Comparison of ENCODE assay signal across 20 mouse cellular contexts in genomic region chr11:68253531-68253930, GRCm38 (mm10).
A peak's percentile ranks its signal among the peaks of the same experiment; 100 is the strongest.
DNase-seq lines count a peak whose midpoint lies in the region; ATAC-seq and TF ChIP-seq lines count a peak whose summit lies in the region.
"Had no signal": no experiment of that assay in that cellular context is flagged by ENCODE, and none has a peak within 500 bp of the region (broad histone marks: within the 10 kb centered on the region; RNA-seq: fewer than 3 reads in every experiment).

No protein-coding gene starts in this region.

- peak; percentile 52; the same call in 1 of the 2 replicates for ATAC-seq in kidney, embryonic 14.5 days (ENCODE audit: low FRiP score, low TSS enrichment)
- peak; percentile 37; the same call in 1 of the 2 replicates for ATAC-seq in megakaryocyte progenitor cell, adult 5-6 weeks (replicated peaks; ENCODE audit: poor library complexity)
- ATAC-seq in hindbrain, embryonic 16.5 days: no peak
- ATAC-seq: hindbrain, postnatal 0 days; liver, postnatal 0 days had no signal

- no peaks in the 10 kb centered on the region for H3K9me3 ChIP-seq in kidney, embryonic 14.5 days (ENCODE audit: control insufficient read depth, low read length)
- no peaks in the 10 kb centered on the region for H3K9me3 ChIP-seq in hindbrain, embryonic 16.5 days (ENCODE audit: control insufficient read depth, low read length)
- no peaks in the 10 kb centered on the region for H3K9me3 ChIP-seq in forebrain, embryonic 10.5 days
- H3K9me3 ChIP-seq: heart, embryonic 10.5 days; limb, embryonic 15.5 days; stomach, embryonic 15.5 days had no signal

- no peak for TF ChIP-seq POLR2A in kidney, adult 2 months (IDR thresholded peaks at IDR 0.05; ENCODE audit: low read depth, low read length)

- 45% methylated on average over 7 of the region's 7 CpGs for WGBS in kidney, adult 2 months
- WGBS in kidney, embryonic 14.5 days: 31% methylated on average over 7 of the region's 7 CpGs
- WGBS in hindbrain, embryonic 16.5 days: 88% methylated on average over 7 of the region's 7 CpGs
- WGBS in forebrain, embryonic 10.5 days: 88% methylated on average over 7 of the region's 7 CpGs

- no peak for TF ChIP-seq CTCF in kidney, adult 2 months (conservative IDR thresholded peaks at IDR 0.05; ENCODE audit: insufficient read depth, insufficient read length, low read depth, low read length)

- peaks cover 3% of the 10 kb centered on the region; the same call in 1 of the 2 replicates for H3K4me1 ChIP-seq in kidney, adult 2 months (ENCODE audit: control insufficient read depth, insufficient read depth, low read length)
- H3K4me1 ChIP-seq in kidney, embryonic 14.5 days (ENCODE audit: control insufficient read depth, insufficient read depth, low read length): peaks cover 8% of the 10 kb centered on the region; the same call in 1 of the 2 replicates
- no peaks in the 10 kb centered on the region for H3K4me1 ChIP-seq in hindbrain, embryonic 16.5 days (ENCODE audit: control insufficient read depth, insufficient read depth, low read depth, low read length)
- H3K4me1 ChIP-seq in forebrain, embryonic 10.5 days: peaks cover 2% of the 10 kb centered on the region; the same call in 1 of the 2 replicates
- H3K4me1 ChIP-seq: heart, embryonic 10.5 days; limb, embryonic 15.5 days; stomach, embryonic 15.5 days had no signal

- no peaks in the 10 kb centered on the region for H3K36me3 ChIP-seq in kidney, adult 2 months (ENCODE audit: control insufficient read depth, insufficient read depth, low read length)
- no peaks in the 10 kb centered on the region; the same call in 1 of the 2 replicates for H3K36me3 ChIP-seq in kidney, embryonic 14.5 days (ENCODE audit: control insufficient read depth, insufficient read depth, low read length)
- H3K36me3 ChIP-seq in hindbrain, embryonic 16.5 days (ENCODE audit: control insufficient read depth, insufficient read depth, low read length): no peaks in the 10 kb centered on the region
- H3K36me3 ChIP-seq in forebrain, embryonic 10.5 days (replicated peaks): peaks cover 18% of the 10 kb centered on the region
- H3K36me3 ChIP-seq: limb, embryonic 15.5 days; stomach, embryonic 15.5 days had no signal

- H3K27ac ChIP-seq in kidney, adult 2 months (ENCODE audit: insufficient read depth, low read depth, low read length): no peak overlapping the region
- no peak overlapping the region for H3K27ac ChIP-seq in kidney, embryonic 14.5 days (ENCODE audit: low read depth, low read length)
- H3K27ac ChIP-seq in hindbrain, embryonic 16.5 days (ENCODE audit: low read depth, low read length): no peak overlapping the region
- no peak overlapping the region for H3K27ac ChIP-seq in forebrain, embryonic 10.5 days
- H3K27ac ChIP-seq: heart, embryonic 10.5 days; hindbrain, postnatal 0 days; limb, embryonic 15.5 days; stomach, embryonic 15.5 days had no signal

- no peaks in the 10 kb centered on the region for H3K27me3 ChIP-seq in kidney, adult 2 months (replicated peaks; ENCODE audit: control insufficient read depth, insufficient read depth, low read length)
- H3K27me3 ChIP-seq in kidney, embryonic 14.5 days (ENCODE audit: control insufficient read depth, insufficient read depth, low read length): no peaks in the 10 kb centered on the region
- H3K27me3 ChIP-seq in hindbrain, embryonic 16.5 days (replicated peaks; ENCODE audit: control insufficient read depth, insufficient read depth, low read length): no peaks in the 10 kb centered on the region
- peaks cover 6% of the 10 kb centered on the region; the same call in 1 of the 2 replicates for H3K27me3 ChIP-seq in forebrain, embryonic 10.5 days (ENCODE audit: poor library complexity, severe bottlenecking)
- H3K27me3 ChIP-seq: limb, embryonic 15.5 days; stomach, embryonic 15.5 days had no signal

- no peak overlapping the region for H3K4me3 ChIP-seq in kidney, adult 2 months (ENCODE audit: insufficient read depth, low read depth, low read length)
- no peak overlapping the region for H3K4me3 ChIP-seq in kidney, embryonic 14.5 days (ENCODE audit: low read length)
- no peak overlapping the region for H3K4me3 ChIP-seq in hindbrain, embryonic 16.5 days (ENCODE audit: low read length)
- H3K4me3 ChIP-seq in forebrain, embryonic 10.5 days: no peak overlapping the region
- H3K4me3 ChIP-seq: heart, embryonic 10.5 days; limb, embryonic 15.5 days; stomach, embryonic 15.5 days had no signal

- no peak overlapping the region for H3K9ac ChIP-seq in kidney, embryonic 14.5 days (ENCODE audit: low read depth, low read length)
- H3K9ac ChIP-seq in hindbrain, embryonic 16.5 days (ENCODE audit: low read depth, low read length): no peak overlapping the region
- H3K9ac ChIP-seq: limb, embryonic 15.5 days; liver, postnatal 0 days; stomach, embryonic 15.5 days had no signal

- no peak overlapping the region for H3K4me2 ChIP-seq in kidney, embryonic 14.5 days (replicated peaks; ENCODE audit: low read depth, low read length)
- no peak overlapping the region for H3K4me2 ChIP-seq in hindbrain, embryonic 16.5 days (ENCODE audit: low read length)
- H3K4me2 ChIP-seq: limb, embryonic 15.5 days; stomach, embryonic 15.5 days had no signal

- peak; percentile 27 for DNase-seq in kidney, adult 2 months
- no peak for DNase-seq in kidney, adult 18-20 months
- DNase-seq in thymus, postnatal 25 days: peak; percentile 52
- no peak for DNase-seq in forebrain, embryonic 10.5 days (ENCODE audit: extremely low spot score, low spot score)
- DNase-seq in cerebellum, adult 9-11 months: no peak
- DNase-seq: adrenal gland, postnatal 14 days; cerebellum, adult 2 months; gastrocnemius, postnatal 14 days; heart, postnatal 36 days; liver, postnatal 0 days; lung, postnatal 4 days; midbrain, embryonic 14.5 days; retina, postnatal 1 day had no signal

Comparison
In these comparisons a context has a peak if more than half of its experiments do, and no peak if none do; other contexts are left out.
1. DNase-seq: peak in kidney, adult 2 months (single experiment) and thymus, postnatal 25 days (single experiment); none in kidney, adult 18-20 months (single experiment), forebrain, embryonic 10.5 days (single experiment) and cerebellum, adult 9-11 months (single experiment).